Mouse (Mus musculus) myocyte (in vitro differentiated cells): Measurements from ENCODE around the gene Ticam1.

Experiments
- MAX ChIP-seq: IDR thresholded peaks from one replicate; pipeline ENCODE4 v1.6.1; 2011; ENCODE audit warnings: low read depth, mild to moderate bottlenecking, control low read depth
- MYOD1 ChIP-seq, 3 experiments: IDR thresholded peaks; one replicate each; pipeline ENCODE4 v1.6.1; 2011; ENCODE audit warnings: control low read depth in 2 of 3, low read depth in 2 of 3, mild to moderate bottlenecking in 2 of 3, moderate library complexity in 1 of 3; ENCODE audit not compliant: insufficient read length in 2 of 3, control insufficient read depth in 1 of 3
- POLR2A ChIP-seq: IDR thresholded peaks from one replicate; pipeline ENCODE4 v1.6.1; 2011; ENCODE audit warnings: low read depth, mild to moderate bottlenecking, control low read depth, moderate library complexity; ENCODE audit not compliant: insufficient read length
- POLR2AphosphoS2 ChIP-seq: IDR thresholded peaks from one replicate; pipeline ENCODE4 v1.6.1; 2011; ENCODE audit warnings: low read depth, control low read depth; ENCODE audit not compliant: insufficient read length
- SRF ChIP-seq: IDR thresholded peaks from one replicate; pipeline ENCODE4 v1.6.1; 2011; ENCODE audit warnings: low read depth; ENCODE audit not compliant: control insufficient read depth, insufficient read length
- TCF12 ChIP-seq: IDR thresholded peaks from one replicate; pipeline ENCODE4 v1.6.1; 2011; ENCODE audit warnings: mild to moderate bottlenecking, control low read depth; ENCODE audit not compliant: poor library complexity, insufficient read depth, severe bottlenecking
- TCF3 ChIP-seq: IDR thresholded peaks from one replicate; pipeline ENCODE4 v1.6.1; 2011; ENCODE audit warnings: low read depth, control low read depth; ENCODE audit not compliant: insufficient read length
- USF1 ChIP-seq: IDR thresholded peaks from one replicate; pipeline ENCODE4 v1.6.1; 2011; ENCODE audit warnings: low read depth, mild to moderate bottlenecking, control low read depth, moderate library complexity

DNA sequence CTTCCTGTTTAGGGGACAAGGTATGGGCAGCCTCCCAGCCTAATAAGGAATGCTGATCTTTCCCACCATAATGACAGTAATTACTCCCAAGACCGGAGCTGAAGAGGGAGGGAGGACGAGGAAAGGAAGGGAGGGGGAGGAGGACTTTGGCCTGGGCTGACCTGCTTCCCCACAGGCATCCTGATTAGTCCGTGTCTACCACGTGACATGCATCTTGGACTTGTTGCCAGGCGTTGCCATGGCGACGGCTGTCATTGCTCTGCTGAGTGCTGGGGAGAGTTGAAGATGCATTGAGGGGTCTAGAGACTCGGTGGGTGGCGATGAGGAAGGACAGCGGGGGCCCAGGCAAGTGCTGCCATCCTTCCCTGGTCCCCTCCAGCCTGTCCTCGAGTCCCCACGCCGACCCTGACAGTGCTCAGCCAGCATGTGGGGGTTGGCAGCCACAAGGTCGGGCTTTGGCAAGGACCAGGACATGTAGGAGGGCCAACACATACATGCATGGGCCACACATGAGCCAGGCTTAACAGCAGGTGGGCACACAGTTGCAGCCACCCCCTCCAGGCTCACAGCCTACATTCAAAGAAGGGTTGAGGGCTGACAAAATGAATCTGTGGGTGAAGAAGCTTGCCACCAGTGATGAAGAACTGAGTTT, 42.6 kb downstream of the Ticam1 start:
- no peak for TF ChIP-seq USF1
- no peak for TF ChIP-seq TCF3
- TF ChIP-seq MAX = no peak
- no peak for TF ChIP-seq POLR2AphosphoS2
- no peak for TF ChIP-seq MYOD1 (IDR thresholded peaks at IDR 0.05; ENCODE audit: control insufficient read depth in 1 of 3, insufficient read length in 2 of 3, low read depth in 2 of 3)
- TF ChIP-seq POLR2A = no peak
- TF ChIP-seq SRF = no peak
- no peak for TF ChIP-seq TCF12
